Mouse (Mus musculus): ENCODE results near the gene Sipa1. TPM values are rescaled to one million over a fixed set of nuclear protein-coding genes. Genes with fewer than 3 reads are reported as not detected.
A peak's percentile ranks its signal among the peaks of the same experiment; 100 is the strongest.

Sipa1 gene
- polyA plus RNA-seq, 1 experiment, result 417 TPM

GRCm38 (mm10) chr19:5646731-5647330, 16.7 kb downstream of the Sipa1 start:
- H3K27ac ChIP-seq (ENCODE audit: insufficient read depth, low read length), result no peak overlapping the region
- H3K4me1 ChIP-seq (ENCODE audit: control insufficient read depth, insufficient read depth, insufficient read length), result peaks cover 13% of the 10 kb centered on the region; the same call in 1 of the 2 replicates
- no peaks in the 10 kb centered on the region for H3K27me3 ChIP-seq (ENCODE audit: control insufficient read depth, insufficient read depth, low read length)
- H3K36me3 ChIP-seq (ENCODE audit: control insufficient read depth, insufficient read depth, low read length), result peaks cover 54% of the 10 kb centered on the region
- no peak overlapping the region for H3K4me3 ChIP-seq (ENCODE audit: extremely low read depth, insufficient read depth, insufficient read length)
- DNase-seq (ENCODE audit: low read depth in 1 of 2, low spot score in 2 of 2), result no peak
- no peak for TF ChIP-seq CTCF (IDR thresholded peaks at IDR 0.05; ENCODE audit: extremely low read depth, insufficient read depth, insufficient read length, insufficient replicate concordance)
- TF ChIP-seq POLR2A (IDR thresholded peaks at IDR 0.05; ENCODE audit: low read depth, low read length), result no peak
- WGBS, result 90% methylated on average over 8 of the region's 8 CpGs

GRCm38 (mm10) chr19:5645280-5645679, 18.2 kb downstream of the Sipa1 start:
- Histone ChIP-seq H3K4me1 (ENCODE audit: control insufficient read depth, insufficient read depth, insufficient read length) (peaks cover 13% of the 10 kb centered on the region; the same call in 1 of the 2 replicates), H3K27ac (ENCODE audit: insufficient read depth, low read length) (no peak overlapping the region), H3K4me3 (ENCODE audit: extremely low read depth, insufficient read depth, insufficient read length) (no peak overlapping the region), H3K27me3 (ENCODE audit: control insufficient read depth, insufficient read depth, low read length) (no peaks in the 10 kb centered on the region), H3K36me3 (ENCODE audit: control insufficient read depth, insufficient read depth, low read length) (peaks cover 53% of the 10 kb centered on the region)
- TF ChIP-seq POLR2A (IDR thresholded peaks at IDR 0.05; ENCODE audit: low read depth, low read length) (no peak), CTCF (IDR thresholded peaks at IDR 0.05; ENCODE audit: extremely low read depth, insufficient read depth, insufficient read length, insufficient replicate concordance) (no peak)
- 94% methylated on average over 9 of the region's 9 CpGs for WGBS
- no peak for DNase-seq (ENCODE audit: low read depth in 1 of 2, low spot score in 2 of 2)

GRCm38 (mm10) chr19:5641641-5642040, 21.9 kb downstream of the Sipa1 start:
- Histone ChIP-seq H3K27me3 (ENCODE audit: control insufficient read depth, insufficient read depth, low read length) (no peaks in the 10 kb centered on the region), H3K4me3 (ENCODE audit: extremely low read depth, insufficient read depth, insufficient read length) (no peak overlapping the region), H3K36me3 (ENCODE audit: control insufficient read depth, insufficient read depth, low read length) (peaks cover 53% of the 10 kb centered on the region), H3K27ac (ENCODE audit: insufficient read depth, low read length) (no peak overlapping the region), H3K4me1 (ENCODE audit: control insufficient read depth, insufficient read depth, insufficient read length) (peaks cover 5% of the 10 kb centered on the region; the same call in 1 of the 2 replicates)
- 95% methylated on average over 8 of the region's 8 CpGs for WGBS
- no peak for DNase-seq (ENCODE audit: low read depth in 1 of 2, low spot score in 2 of 2)
- TF ChIP-seq POLR2A (IDR thresholded peaks at IDR 0.05; ENCODE audit: low read depth, low read length) (no peak), CTCF (IDR thresholded peaks at IDR 0.05; ENCODE audit: extremely low read depth, insufficient read depth, insufficient read length, insufficient replicate concordance) (no peak)

- Histone ChIP-seq H3K4me3 (ENCODE audit: extremely low read depth, insufficient read depth, insufficient read length) (no peak overlapping the region), H3K4me1 (ENCODE audit: control insufficient read depth, insufficient read depth, insufficient read length) (peaks cover 7% of the 10 kb centered on the region; the same call in 1 of the 2 replicates), H3K27ac (ENCODE audit: insufficient read depth, low read length) (no peak overlapping the region), H3K36me3 (ENCODE audit: control insufficient read depth, insufficient read depth, low read length) (peaks cover 49% of the 10 kb centered on the region), H3K27me3 (ENCODE audit: control insufficient read depth, insufficient read depth, low read length) (no peaks in the 10 kb centered on the region)
- DNase-seq (ENCODE audit: low read depth in 1 of 2, low spot score in 2 of 2), result no peak
- WGBS, result 94% methylated on average over 17 of the region's 17 CpGs
- TF ChIP-seq POLR2A (IDR thresholded peaks at IDR 0.05; ENCODE audit: low read depth, low read length) (no peak), CTCF (IDR thresholded peaks at IDR 0.05; ENCODE audit: extremely low read depth, insufficient read depth, insufficient read length, insufficient replicate concordance) (no peak)
Observed at GRCm38 (mm10) chr19:5641021-5641420, 22.5 kb downstream of the Sipa1 start.

GRCm38 (mm10) chr19:5640339-5640738, 23.2 kb downstream of the Sipa1 start:
- no peak overlapping the region for H3K4me3 ChIP-seq (ENCODE audit: extremely low read depth, insufficient read depth, insufficient read length)
- 91% methylated on average over 9 of the region's 9 CpGs for WGBS
- no peaks in the 10 kb centered on the region for H3K27me3 ChIP-seq (ENCODE audit: control insufficient read depth, insufficient read depth, low read length)
- H3K27ac ChIP-seq (ENCODE audit: insufficient read depth, low read length), result no peak overlapping the region
- no peak for DNase-seq (ENCODE audit: low read depth in 1 of 2, low spot score in 2 of 2)
- TF ChIP-seq POLR2A (IDR thresholded peaks at IDR 0.05; ENCODE audit: low read depth, low read length), result no peak
- no peak for TF ChIP-seq CTCF (IDR thresholded peaks at IDR 0.05; ENCODE audit: extremely low read depth, insufficient read depth, insufficient read length, insufficient replicate concordance)
- H3K4me1 ChIP-seq (ENCODE audit: control insufficient read depth, insufficient read depth, insufficient read length), result peaks cover 8% of the 10 kb centered on the region; the same call in 1 of the 2 replicates
- H3K36me3 ChIP-seq (ENCODE audit: control insufficient read depth, insufficient read depth, low read length), result peaks cover 42% of the 10 kb centered on the region

GRCm38 (mm10) chr19:5638416-5639005, 25.0 kb downstream of the Sipa1 start:
- WGBS, result 95% methylated on average over 18 of the region's 18 CpGs
- peaks cover 36% of the 10 kb centered on the region for H3K36me3 ChIP-seq (ENCODE audit: control insufficient read depth, insufficient read depth, low read length)
- H3K27ac ChIP-seq (ENCODE audit: insufficient read depth, low read length), result peak overlapping the region; percentile 99
- DNase-seq (ENCODE audit: low read depth in 1 of 2, low spot score in 2 of 2), result no peak
- peak overlapping the region; percentile 95 for H3K4me3 ChIP-seq (ENCODE audit: extremely low read depth, insufficient read depth, insufficient read length)
- H3K27me3 ChIP-seq (ENCODE audit: control insufficient read depth, insufficient read depth, low read length), result no peaks in the 10 kb centered on the region
- TF ChIP-seq CTCF (IDR thresholded peaks at IDR 0.05; ENCODE audit: extremely low read depth, insufficient read depth, insufficient read length, insufficient replicate concordance) (no peak), POLR2A (IDR thresholded peaks at IDR 0.05; ENCODE audit: low read depth, low read length) (no peak)
- peaks cover 8% of the 10 kb centered on the region; the same call in 1 of the 2 replicates for H3K4me1 ChIP-seq (ENCODE audit: control insufficient read depth, insufficient read depth, insufficient read length)
